Mouse (Mus musculus) limb, embryonic 12.5 days (tissue): Measurements from ENCODE around the gene Fndc1. TPM values are rescaled to one million over a fixed set of nuclear protein-coding genes. Genes with fewer than 3 reads are reported as not detected.

ENCODE experiments used
- ATAC-seq: fragments of 200-750 bp; cut with Nextera tagmentation; 2 replicates; pipeline ENCODE4 v1.8.0; 2017; ENCODE audit warnings: low read depth, moderate TSS enrichment; ENCODE audit not compliant: insufficient number of reproducible peaks, insufficient read depth, low FRiP score, low TSS enrichment
- H3K27ac ChIP-seq: fragments of 300-500 bp; sonication (generic); 2 replicates; pipeline ENCODE4 v1.5.1; 2016; ENCODE audit warnings: mild to moderate bottlenecking, moderate library complexity
- H3K27me3 ChIP-seq: fragments of 300-500 bp; sonication (generic); 2 replicates; pipeline ENCODE4 v1.6.1; 2016; ENCODE audit warnings: mild to moderate bottlenecking, moderate library complexity
- H3K36me3 ChIP-seq: fragments of 300-500 bp; sonication (generic); 2 replicates; pipeline ENCODE4 v1.6.1; 2016; ENCODE audit warnings: mild to moderate bottlenecking, moderate library complexity
- H3K4me1 ChIP-seq: fragments of 300-500 bp; sonication (generic); replicated peaks from 2 replicates; pipeline ENCODE4 v1.6.1; 2016
- H3K4me2 ChIP-seq: fragments of 300-500 bp; sonication (generic); 2 replicates; pipeline ENCODE4 v1.6.1; 2016; ENCODE audit warnings: mild to moderate bottlenecking, moderate library complexity
- H3K4me3 ChIP-seq: fragments of 300-500 bp; sonication (generic); replicated peaks from 2 replicates; pipeline ENCODE4 v1.5.1; 2016; ENCODE audit warnings: mild to moderate bottlenecking
- H3K9ac ChIP-seq: fragments of 300-500 bp; sonication (generic); replicated peaks from 2 replicates; pipeline ENCODE4 v1.6.1; 2016; ENCODE audit warnings: mild to moderate bottlenecking, moderate library complexity
- H3K9me3 ChIP-seq: fragments of 300-500 bp; sonication (generic); 2 replicates; pipeline ENCODE4 v1.6.1; 2016; ENCODE audit warnings: mild to moderate bottlenecking, moderate library complexity
- WGBS: fragments of 180-500 bp; shearing (Covaris S2); methylation state at CpG from one replicate; pipeline ENCODE4 v1.1.7; 2016; 5-methylcytosine and 5-hydroxymethylcytosine counted together
- microRNA-seq: library from miRNA; unstranded; fragments of <30 nt; microRNA quantifications from one replicate; pipeline ENCODE4, GENCODE M21; 2017
- polyA plus RNA-seq: library from polyadenylated mRNA; unstranded; fragments of >200 nt; fragmentation: Nextera tagmentation; extraction: Ambion mirVana; gene quantifications from 2 replicates; pipeline ENCODE4 v1.2.1, GENCODE M21; 2016

Fndc1 gene
- polyA plus RNA-seq, 1 experiment from 2014 or later: 4.1 TPM

DNA sequence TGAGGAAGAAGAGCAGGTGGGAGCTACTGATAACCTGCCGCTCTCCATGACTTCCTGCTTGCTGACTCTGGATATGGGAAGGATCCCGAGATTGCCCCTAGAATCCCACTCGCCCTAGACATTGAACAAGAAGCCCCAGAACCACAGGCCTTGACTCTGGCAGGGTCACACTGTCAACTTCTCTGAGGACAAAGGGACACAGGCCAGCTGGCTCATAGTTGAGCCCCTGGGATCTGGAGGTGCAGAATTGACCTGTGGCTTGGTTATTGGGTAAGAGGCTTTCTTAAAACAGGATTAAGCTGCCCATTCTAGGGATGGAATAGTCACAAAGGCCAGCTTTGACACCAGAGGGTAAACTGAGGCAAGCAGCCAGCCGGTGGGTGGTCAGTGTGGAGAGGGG, 136.8 kb downstream of the Fndc1 start:
- H3K27ac ChIP-seq: no peak overlapping the region
- H3K9ac ChIP-seq: no peak overlapping the region
- no peak overlapping the region for H3K4me3 ChIP-seq
- no peaks in the 10 kb centered on the region for H3K36me3 ChIP-seq
- ATAC-seq: no peak
- 88% methylated on average over 4 of the region's 4 CpGs for WGBS
- no peaks in the 10 kb centered on the region for H3K9me3 ChIP-seq
- no peaks in the 10 kb centered on the region for H3K4me1 ChIP-seq
- H3K27me3 ChIP-seq: no peaks in the 10 kb centered on the region
- H3K4me2 ChIP-seq: no peak overlapping the region

Small RNAs within 50 kb of the gene (microRNA-seq; reads per million reads assigned to microRNA genes)
- not detected for gene Gm25872

Other genes with a start within 250 kb of the Fndc1 start
- 0.41 and 0.50 TPM in 2 replicates for gene Tagap, start 98.7 kb upstream of the Fndc1 start, polyA plus RNA-seq
- gene Rsph3a, start 118.3 kb upstream of the Fndc1 start, polyA plus RNA-seq: 46.9 and 52.0 TPM in 2 replicates